Mouse (Mus musculus) limb, embryonic 12.5 days (tissue): ENCODE measurements at regions not wholly inside any gene's neighbourhood (a gene's known extent, or its start where the extent isn't known, plus 50 kb on each side); places are given as distances from the start of the nearest gene placed in this dataset.

Experiments used
- ATAC-seq: fragments of 200-750 bp; cut with Nextera tagmentation; 2 replicates; pipeline ENCODE4 v1.8.0; 2017; ENCODE audit warnings: low read depth, moderate TSS enrichment; ENCODE audit not compliant: insufficient number of reproducible peaks, insufficient read depth, low FRiP score, low TSS enrichment
- H3K27ac ChIP-seq: fragments of 300-500 bp; sonication (generic); 2 replicates; pipeline ENCODE4 v1.5.1; 2016; ENCODE audit warnings: mild to moderate bottlenecking, moderate library complexity
- H3K27me3 ChIP-seq: fragments of 300-500 bp; sonication (generic); 2 replicates; pipeline ENCODE4 v1.6.1; 2016; ENCODE audit warnings: mild to moderate bottlenecking, moderate library complexity
- H3K36me3 ChIP-seq: fragments of 300-500 bp; sonication (generic); 2 replicates; pipeline ENCODE4 v1.6.1; 2016; ENCODE audit warnings: mild to moderate bottlenecking, moderate library complexity
- H3K4me1 ChIP-seq: fragments of 300-500 bp; sonication (generic); replicated peaks from 2 replicates; pipeline ENCODE4 v1.6.1; 2016
- H3K4me2 ChIP-seq: fragments of 300-500 bp; sonication (generic); 2 replicates; pipeline ENCODE4 v1.6.1; 2016; ENCODE audit warnings: mild to moderate bottlenecking, moderate library complexity
- H3K4me3 ChIP-seq: fragments of 300-500 bp; sonication (generic); replicated peaks from 2 replicates; pipeline ENCODE4 v1.5.1; 2016; ENCODE audit warnings: mild to moderate bottlenecking
- H3K9ac ChIP-seq: fragments of 300-500 bp; sonication (generic); replicated peaks from 2 replicates; pipeline ENCODE4 v1.6.1; 2016; ENCODE audit warnings: mild to moderate bottlenecking, moderate library complexity
- H3K9me3 ChIP-seq: fragments of 300-500 bp; sonication (generic); 2 replicates; pipeline ENCODE4 v1.6.1; 2016; ENCODE audit warnings: mild to moderate bottlenecking, moderate library complexity
- WGBS: fragments of 180-500 bp; shearing (Covaris S2); methylation state at CpG from one replicate; pipeline ENCODE4 v1.1.7; 2016; 5-methylcytosine and 5-hydroxymethylcytosine counted together

GRCm38 (mm10) chr15:6218087-6218486 is 81.5 kb upstream of the Dab2 start:
- H3K9ac ChIP-seq = no peak overlapping the region
- H3K4me3 ChIP-seq = no peak overlapping the region
- H3K9me3 ChIP-seq = no peaks in the 10 kb centered on the region
- 76% methylated on average over 3 of the region's 3 CpGs for WGBS
- no peaks in the 10 kb centered on the region for H3K27me3 ChIP-seq
- H3K4me1 ChIP-seq = no peaks in the 10 kb centered on the region
- H3K27ac ChIP-seq = no peak overlapping the region
- ATAC-seq = no peak
- no peaks in the 10 kb centered on the region for H3K36me3 ChIP-seq
- no peak overlapping the region for H3K4me2 ChIP-seq

GRCm38 (mm10) chr15:6225227-6225626 is 74.4 kb upstream of the Dab2 start:
- no peak overlapping the region for H3K4me2 ChIP-seq
- H3K4me1 ChIP-seq = no peaks in the 10 kb centered on the region
- no peak overlapping the region for H3K4me3 ChIP-seq
- ATAC-seq = no peak
- WGBS = 84% methylated on average over 1 of the region's 1 CpGs
- no peak overlapping the region for H3K9ac ChIP-seq
- H3K9me3 ChIP-seq = no peaks in the 10 kb centered on the region
- H3K27me3 ChIP-seq = no peaks in the 10 kb centered on the region
- H3K36me3 ChIP-seq = no peaks in the 10 kb centered on the region
- no peak overlapping the region for H3K27ac ChIP-seq

- H3K4me3 ChIP-seq = no peak overlapping the region
- H3K9ac ChIP-seq = no peak overlapping the region
- no peak for ATAC-seq
- H3K27ac ChIP-seq = no peak overlapping the region
- H3K4me2 ChIP-seq = no peak overlapping the region
- H3K4me1 ChIP-seq = no peaks in the 10 kb centered on the region
- WGBS = 85% methylated on average over 7 of the region's 7 CpGs
- no peaks in the 10 kb centered on the region for H3K36me3 ChIP-seq
- no peaks in the 10 kb centered on the region for H3K9me3 ChIP-seq
- no peaks in the 10 kb centered on the region for H3K27me3 ChIP-seq
Measured at GRCm38 (mm10) chr15:6230618-6231017, 69.0 kb upstream of the Dab2 start.

GRCm38 (mm10) chr15:6231308-6232103 is 68.1 kb upstream of the Dab2 start:
- Histone ChIP-seq H3K27me3 (no peaks in the 10 kb centered on the region), H3K27ac (no peak overlapping the region)
- ATAC-seq = no peak

GRCm38 (mm10) chr15:6233621-6234020 is 66.0 kb upstream of the Dab2 start:
- no peaks in the 10 kb centered on the region for H3K9me3 ChIP-seq
- 62% methylated on average over 3 of the region's 3 CpGs for WGBS
- ATAC-seq = no peak

More at GRCm38 (mm10) chr15:6231308-6232103, 68.1 kb upstream of the Dab2 start:
- no peaks in the 10 kb centered on the region for H3K36me3 ChIP-seq
- no peaks in the 10 kb centered on the region for H3K9me3 ChIP-seq
- WGBS = 81% methylated on average over 12 of the region's 12 CpGs
- no peak overlapping the region for H3K4me3 ChIP-seq
- H3K4me1 ChIP-seq = no peaks in the 10 kb centered on the region
- H3K9ac ChIP-seq = no peak overlapping the region
- H3K4me2 ChIP-seq = no peak overlapping the region

GRCm38 (mm10) chr15:6236583-6236982 is 63.0 kb upstream of the Dab2 start:
- H3K27ac ChIP-seq = no peak overlapping the region
- H3K9me3 ChIP-seq = no peaks in the 10 kb centered on the region
- 89% methylated on average over 8 of the region's 8 CpGs for WGBS
- H3K4me2 ChIP-seq = no peak overlapping the region
- no peak for ATAC-seq
- no peak overlapping the region for H3K4me3 ChIP-seq
- H3K9ac ChIP-seq = no peak overlapping the region
- peaks cover 10% of the 10 kb centered on the region; the same call in 1 of the 2 replicates for H3K4me1 ChIP-seq
- no peaks in the 10 kb centered on the region for H3K36me3 ChIP-seq
- no peaks in the 10 kb centered on the region for H3K27me3 ChIP-seq

More at GRCm38 (mm10) chr15:6233621-6234020, 66.0 kb upstream of the Dab2 start:
- Histone ChIP-seq H3K9ac (no peak overlapping the region), H3K4me2 (no peak overlapping the region), H3K4me1 (peaks cover 10% of the 10 kb centered on the region; the same call in 1 of the 2 replicates), H3K27me3 (no peaks in the 10 kb centered on the region), H3K27ac (no peak overlapping the region), H3K4me3 (no peak overlapping the region), H3K36me3 (no peaks in the 10 kb centered on the region)

GRCm38 (mm10) chr15:6237726-6238125 is 61.9 kb upstream of the Dab2 start:
- H3K27me3 ChIP-seq = no peaks in the 10 kb centered on the region
- H3K9ac ChIP-seq = no peak overlapping the region
- H3K9me3 ChIP-seq = no peaks in the 10 kb centered on the region
- WGBS = 63% methylated on average over 8 of the region's 8 CpGs
- H3K4me2 ChIP-seq = no peak overlapping the region
- peaks cover 10% of the 10 kb centered on the region; the same call in 1 of the 2 replicates for H3K4me1 ChIP-seq
- H3K36me3 ChIP-seq = no peaks in the 10 kb centered on the region
- 0 out of 2 replicates have a peak, but pooled peaks have one; percentile 5 for ATAC-seq
- peak overlapping the region; percentile 19; the same call in 1 of the 2 replicates for H3K27ac ChIP-seq
- no peak overlapping the region for H3K4me3 ChIP-seq

GRCm38 (mm10) chr15:6238133-6238532 is 61.5 kb upstream of the Dab2 start:
- Histone ChIP-seq H3K4me2 (no peak overlapping the region), H3K4me1 (peaks cover 10% of the 10 kb centered on the region; the same call in 1 of the 2 replicates), H3K4me3 (no peak overlapping the region), H3K36me3 (no peaks in the 10 kb centered on the region), H3K27me3 (no peaks in the 10 kb centered on the region), H3K9ac (no peak overlapping the region), H3K27ac (no peak overlapping the region), H3K9me3 (no peaks in the 10 kb centered on the region)
- 1% methylated on average over 6 of the region's 6 CpGs for WGBS
- peak; percentile 76 for ATAC-seq

GRCm38 (mm10) chr15:6238755-6239154 is 60.8 kb upstream of the Dab2 start:
- no peak for ATAC-seq
- H3K27ac ChIP-seq = no peak overlapping the region
- no peaks in the 10 kb centered on the region for H3K36me3 ChIP-seq
- H3K4me1 ChIP-seq = peaks cover 10% of the 10 kb centered on the region; the same call in 1 of the 2 replicates
- H3K9me3 ChIP-seq = no peaks in the 10 kb centered on the region
- no peak overlapping the region for H3K4me3 ChIP-seq
- WGBS = 91% methylated on average over 3 of the region's 3 CpGs
- H3K4me2 ChIP-seq = no peak overlapping the region
- no peaks in the 10 kb centered on the region for H3K27me3 ChIP-seq
- no peak overlapping the region for H3K9ac ChIP-seq

- Histone ChIP-seq H3K4me3 (no peak overlapping the region), H3K27me3 (no peaks in the 10 kb centered on the region), H3K27ac (no peak overlapping the region), H3K4me2 (no peak overlapping the region), H3K9ac (no peak overlapping the region), H3K4me1 (peaks cover 10% of the 10 kb centered on the region; the same call in 1 of the 2 replicates), H3K36me3 (no peaks in the 10 kb centered on the region), H3K9me3 (no peaks in the 10 kb centered on the region)
- WGBS = 84% methylated on average over 4 of the region's 4 CpGs
- ATAC-seq = no peak
Measured at GRCm38 (mm10) chr15:6242132-6242531, 57.5 kb upstream of the Dab2 start.

GRCm38 (mm10) chr15:6244401-6244800 is 55.2 kb upstream of the Dab2 start:
- H3K9me3 ChIP-seq = no peaks in the 10 kb centered on the region
- no peaks in the 10 kb centered on the region for H3K36me3 ChIP-seq
- no peak for ATAC-seq
- H3K27me3 ChIP-seq = no peaks in the 10 kb centered on the region
- H3K4me2 ChIP-seq = no peak overlapping the region
- H3K9ac ChIP-seq = no peak overlapping the region
- H3K4me3 ChIP-seq = no peak overlapping the region
- no peaks in the 10 kb centered on the region for H3K4me1 ChIP-seq
- 68% methylated on average over 7 of the region's 7 CpGs for WGBS
- no peak overlapping the region for H3K27ac ChIP-seq
